Mouse (Mus musculus): Measurements from ENCODE around the gene Aim2. TPM values are rescaled to one million over a fixed set of nuclear protein-coding genes. Genes with fewer than 3 reads are reported as not detected.

The Aim2 gene
- polyA plus RNA-seq, 1 experiment from 2014 or later: 4.0 TPM

DNA sequence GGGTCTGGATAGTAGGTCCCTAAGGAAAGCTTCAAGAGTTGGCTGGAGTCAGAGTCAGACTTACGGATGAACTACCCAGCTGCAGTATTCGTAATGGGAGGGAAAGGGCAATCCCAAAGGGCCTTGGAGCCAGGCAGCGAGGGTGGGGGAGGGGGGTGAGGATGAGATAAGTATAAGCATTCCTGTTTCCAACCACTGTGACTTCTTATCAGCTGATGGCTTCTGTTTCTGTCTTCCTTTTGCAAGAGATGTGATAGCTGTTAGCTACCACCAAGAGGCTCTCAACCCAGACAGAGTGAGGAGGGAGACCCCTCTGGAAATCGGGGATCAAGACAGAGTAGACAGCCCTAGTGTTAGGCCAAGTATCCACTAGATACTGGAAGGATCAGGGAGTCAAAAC is 21.5 kb upstream of the Aim2 start:
- no peak overlapping the region for H3K4me2 ChIP-seq (replicated peaks)
- ATAC-seq (ENCODE audit: insufficient number of reproducible peaks, insufficient read depth, low FRiP score, low TSS enrichment): no peak
- WGBS: 43% methylated on average over 4 of the region's 4 CpGs
- H3K27ac ChIP-seq: no peak overlapping the region
- no peaks in the 10 kb centered on the region for H3K27me3 ChIP-seq
- H3K4me3 ChIP-seq: no peak overlapping the region
- no peaks in the 10 kb centered on the region for H3K36me3 ChIP-seq
- H3K4me1 ChIP-seq: no peaks in the 10 kb centered on the region
- no peaks in the 10 kb centered on the region for H3K9me3 ChIP-seq
- no peak overlapping the region for H3K9ac ChIP-seq

DNA sequence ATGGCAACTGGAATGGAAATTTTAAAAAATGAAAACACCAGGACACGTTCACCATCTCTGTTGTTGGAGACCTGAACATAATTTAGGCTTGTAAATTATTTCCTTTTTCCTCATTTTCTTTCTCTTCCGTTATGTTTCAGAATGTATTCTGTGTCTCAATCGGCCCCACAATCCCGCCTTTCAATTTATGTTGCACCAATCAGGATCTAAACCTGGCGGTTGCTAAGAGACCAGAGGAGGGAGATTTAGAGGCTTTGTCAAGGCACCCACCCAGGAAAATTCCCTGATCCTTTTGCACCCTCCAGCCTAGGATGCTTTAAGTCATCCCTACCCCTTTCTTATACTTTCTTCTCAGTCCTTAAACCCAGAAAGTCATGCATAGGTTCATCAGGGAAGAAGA is 20.9 kb upstream of the Aim2 start:
- Histone ChIP-seq H3K4me2 (replicated peaks) (no peak overlapping the region), H3K4me3 (no peak overlapping the region), H3K4me1 (no peaks in the 10 kb centered on the region), H3K9me3 (no peaks in the 10 kb centered on the region), H3K36me3 (no peaks in the 10 kb centered on the region), H3K9ac (no peak overlapping the region), H3K27me3 (no peaks in the 10 kb centered on the region), H3K27ac (no peak overlapping the region)
- 77% methylated on average over 5 of the region's 5 CpGs for WGBS
- ATAC-seq (ENCODE audit: insufficient number of reproducible peaks, insufficient read depth, low FRiP score, low TSS enrichment): no peak

GRCm38 (mm10) chr1:173332418-173332817 is 18.3 kb upstream of the Aim2 start:
- Histone ChIP-seq H3K27ac (no peak overlapping the region), H3K9ac (no peak overlapping the region), H3K4me3 (no peak overlapping the region), H3K36me3 (no peaks in the 10 kb centered on the region), H3K27me3 (no peaks in the 10 kb centered on the region), H3K4me1 (no peaks in the 10 kb centered on the region), H3K4me2 (replicated peaks) (no peak overlapping the region), H3K9me3 (no peaks in the 10 kb centered on the region)
- ATAC-seq (ENCODE audit: insufficient number of reproducible peaks, insufficient read depth, low FRiP score, low TSS enrichment): 0 out of 2 replicates have a peak, but pooled peaks have one; percentile 17
- WGBS: 93% methylated on average over 5 of the region's 5 CpGs

DNA sequence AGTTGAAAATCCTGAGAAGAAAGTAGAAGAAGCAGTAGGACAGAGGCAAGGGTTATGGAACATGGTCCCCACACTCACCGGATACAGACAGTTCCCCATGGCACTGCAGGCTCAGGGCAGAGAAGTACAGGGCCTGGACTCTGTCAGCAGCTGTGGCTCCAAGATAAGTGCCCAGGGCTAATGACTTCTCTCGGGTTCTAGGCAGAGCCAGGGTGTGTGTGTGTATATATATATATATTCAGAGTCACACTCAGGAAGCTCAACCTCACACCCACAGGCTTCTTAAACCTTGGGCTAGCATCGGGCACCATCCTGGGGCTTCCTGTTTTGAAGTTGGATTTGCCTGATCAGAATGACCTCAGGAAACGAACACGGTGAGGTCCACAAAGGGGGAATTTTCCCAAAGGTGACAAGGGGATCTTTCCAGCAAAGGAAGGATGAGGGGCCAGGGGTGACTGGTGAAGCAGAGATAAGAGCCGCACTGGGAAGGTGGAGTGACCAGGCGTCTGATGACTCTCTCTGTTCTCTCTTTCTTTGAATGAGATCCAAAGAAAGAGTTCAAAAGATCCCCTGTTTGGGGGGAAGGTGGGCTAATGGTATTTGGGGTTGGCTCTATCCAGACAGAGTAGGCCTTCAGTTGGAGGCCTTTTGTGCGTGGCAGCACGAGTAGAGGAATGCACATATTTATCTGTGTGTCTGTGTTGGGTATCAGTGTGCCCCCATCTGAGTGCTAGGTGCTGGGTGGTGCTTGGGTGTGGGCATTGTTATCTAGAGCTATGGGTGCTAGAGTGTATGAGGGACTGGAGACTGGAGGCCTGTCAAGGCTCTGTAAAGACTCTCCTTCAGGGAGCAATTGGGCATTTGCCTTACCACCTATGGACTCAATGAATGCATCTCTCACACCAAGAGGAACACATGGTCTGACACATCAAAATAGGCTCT is 17.1 kb upstream of the Aim2 start, which contains the start of gene Ackr1:
Gene Ackr1, minus strand, starts transcription at position 439 of the 942 bp plus-strand sequence.
- no peak for ATAC-seq (ENCODE audit: insufficient number of reproducible peaks, insufficient read depth, low FRiP score, low TSS enrichment)
- Histone ChIP-seq H3K4me1 (no peaks in the 10 kb centered on the region), H3K4me2 (replicated peaks) (no peak within 1 kb of the TSS), H3K36me3 (no peaks in the 10 kb centered on the region), H3K9ac (no peak within 1 kb of the TSS), H3K27me3 (no peaks in the 10 kb centered on the region), H3K9me3 (no peaks in the 10 kb centered on the region), H3K4me3 (no peak within 1 kb of the TSS), H3K27ac (no peak within 1 kb of the TSS)
- WGBS: 68% methylated on average over 9 of the region's 9 CpGs

DNA sequence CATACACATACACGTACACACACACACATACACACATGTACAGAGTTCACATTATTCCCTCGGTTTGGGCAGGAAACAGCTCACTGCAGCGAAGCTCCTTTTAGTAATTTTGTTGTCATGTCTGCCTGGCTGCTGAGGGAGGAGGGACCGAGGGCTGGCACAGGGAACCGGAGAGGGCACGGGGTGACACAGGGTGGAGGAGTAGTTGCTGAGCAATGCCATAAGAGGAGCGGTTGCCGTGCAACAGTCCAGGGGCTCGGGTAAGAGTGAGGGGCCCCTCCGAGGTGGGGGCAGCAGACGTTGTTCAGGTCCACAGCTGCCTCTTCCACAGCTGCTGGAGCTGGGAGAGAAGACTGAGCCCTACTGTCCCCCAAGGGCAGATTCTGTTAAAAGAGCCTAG is 14.8 kb upstream of the Aim2 start:
- ATAC-seq (ENCODE audit: insufficient number of reproducible peaks, insufficient read depth, low FRiP score, low TSS enrichment): no peak

DNA sequence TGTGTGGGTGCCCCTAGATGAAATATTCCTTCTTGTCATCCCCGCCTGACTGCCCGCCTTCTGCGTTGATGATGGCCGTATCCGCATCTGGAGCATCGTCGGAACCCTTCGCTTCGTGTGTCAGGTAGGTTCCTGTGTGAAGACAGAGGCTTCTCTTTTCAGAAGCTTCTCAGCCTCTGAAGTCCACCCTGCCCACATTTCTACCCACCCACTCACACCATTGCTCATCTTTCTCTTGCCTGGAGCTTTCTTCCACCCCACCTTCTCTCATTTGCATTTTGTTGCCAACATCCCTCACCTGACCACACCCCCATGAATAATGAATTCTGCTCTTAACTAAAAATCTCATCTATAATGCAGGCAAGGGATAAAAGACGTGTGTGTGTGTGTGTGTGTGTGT is 13.7 kb upstream of the Aim2 start:
- H3K4me3 ChIP-seq: no peak overlapping the region
- no peak for ATAC-seq (ENCODE audit: insufficient number of reproducible peaks, insufficient read depth, low FRiP score, low TSS enrichment)
- whole genome bisulfite sequencing: 94% methylated on average over 10 of the region's 10 CpGs

More for the DNA sequence above, 14.8 kb upstream of the Aim2 start:
- no peak overlapping the region for H3K27ac ChIP-seq
- no peak overlapping the region for H3K9ac ChIP-seq
- H3K4me3 ChIP-seq: no peak overlapping the region
- no peaks in the 10 kb centered on the region for H3K4me1 ChIP-seq
- H3K36me3 ChIP-seq: no peaks in the 10 kb centered on the region
- no peaks in the 10 kb centered on the region for H3K9me3 ChIP-seq
- H3K4me2 ChIP-seq (replicated peaks): no peak overlapping the region
- no peaks in the 10 kb centered on the region for H3K27me3 ChIP-seq
- WGBS: 59% methylated on average over 11 of the region's 11 CpGs

DNA sequence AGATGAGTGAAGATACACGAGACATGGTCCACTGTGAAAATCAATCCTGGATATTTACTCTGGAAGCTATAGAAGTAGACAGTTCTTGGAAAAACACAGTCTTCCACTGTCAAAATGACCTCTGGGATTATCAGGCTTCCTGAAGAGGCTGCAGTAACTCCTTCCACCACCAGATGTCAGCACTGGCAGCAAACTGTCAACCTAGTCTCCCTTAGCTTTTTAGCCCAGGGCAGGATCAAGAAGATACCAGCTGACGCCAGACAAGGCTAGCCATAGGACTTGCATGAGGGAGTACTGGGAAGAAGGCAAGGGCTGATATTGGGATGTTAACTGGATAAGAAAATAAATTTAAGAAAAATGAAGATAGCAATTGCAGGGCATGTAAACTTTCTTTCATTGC is 11.1 kb upstream of the Aim2 start:
- Histone ChIP-seq H3K36me3 (no peaks in the 10 kb centered on the region), H3K27me3 (no peaks in the 10 kb centered on the region), H3K9ac (no peak overlapping the region), H3K4me3 (no peak overlapping the region), H3K27ac (no peak overlapping the region), H3K4me1 (no peaks in the 10 kb centered on the region), H3K4me2 (replicated peaks) (no peak overlapping the region), H3K9me3 (no peaks in the 10 kb centered on the region)
- WGBS: 2% methylated on average over 2 of the region's 2 CpGs
- no peak for ATAC-seq (ENCODE audit: insufficient number of reproducible peaks, insufficient read depth, low FRiP score, low TSS enrichment)

More for the DNA sequence above, 13.7 kb upstream of the Aim2 start:
- Histone ChIP-seq H3K36me3 (no peaks in the 10 kb centered on the region), H3K4me1 (no peaks in the 10 kb centered on the region), H3K4me2 (replicated peaks) (no peak overlapping the region), H3K9me3 (no peaks in the 10 kb centered on the region), H3K9ac (no peak overlapping the region), H3K27me3 (no peaks in the 10 kb centered on the region), H3K27ac (no peak overlapping the region)

GRCm38 (mm10) chr1:173342425-173342824 is 8.3 kb upstream of the Aim2 start:
- no peak for ATAC-seq (ENCODE audit: insufficient number of reproducible peaks, insufficient read depth, low FRiP score, low TSS enrichment)
- H3K4me3 ChIP-seq: no peak overlapping the region
- no peak overlapping the region for H3K27ac ChIP-seq
- H3K4me2 ChIP-seq (replicated peaks): no peak overlapping the region
- 69% methylated on average over 1 of the region's 1 CpGs for WGBS
- H3K27me3 ChIP-seq: no peaks in the 10 kb centered on the region
- H3K36me3 ChIP-seq: no peaks in the 10 kb centered on the region
- H3K9ac ChIP-seq: no peak overlapping the region
- no peaks in the 10 kb centered on the region for H3K4me1 ChIP-seq
- no peaks in the 10 kb centered on the region for H3K9me3 ChIP-seq

- no peaks in the 10 kb centered on the region for H3K36me3 ChIP-seq
- peaks cover 6% of the 10 kb centered on the region; the same call in 1 of the 2 replicates for H3K4me1 ChIP-seq
- H3K27me3 ChIP-seq: no peaks in the 10 kb centered on the region
- no peak for ATAC-seq (ENCODE audit: insufficient number of reproducible peaks, insufficient read depth, low FRiP score, low TSS enrichment)
- H3K9me3 ChIP-seq: no peaks in the 10 kb centered on the region
- no peak overlapping the region for H3K4me2 ChIP-seq (replicated peaks)
- no peak overlapping the region for H3K27ac ChIP-seq
- WGBS: 88% methylated on average over 3 of the region's 3 CpGs
- no peak overlapping the region for H3K4me3 ChIP-seq
- no peak overlapping the region for H3K9ac ChIP-seq
These were observed 6.7 kb upstream of the Aim2 start for GRCm38 (mm10) chr1:173343934-173344333.

- Histone ChIP-seq H3K27me3 (no peaks in the 10 kb centered on the region), H3K4me1 (peaks cover 10% of the 10 kb centered on the region; the same call in 1 of the 2 replicates), H3K4me3 (no peak overlapping the region), H3K27ac (no peak overlapping the region), H3K9ac (no peak overlapping the region), H3K9me3 (no peaks in the 10 kb centered on the region), H3K4me2 (replicated peaks) (no peak overlapping the region), H3K36me3 (no peaks in the 10 kb centered on the region)
- 86% methylated on average over 4 of the region's 4 CpGs for WGBS
- no peak for ATAC-seq (ENCODE audit: insufficient number of reproducible peaks, insufficient read depth, low FRiP score, low TSS enrichment)
These were observed 5.6 kb upstream of the Aim2 start for GRCm38 (mm10) chr1:173345112-173345511.

- no peaks in the 10 kb centered on the region for H3K36me3 ChIP-seq
- no peak overlapping the region for H3K27ac ChIP-seq
- ATAC-seq (ENCODE audit: insufficient number of reproducible peaks, insufficient read depth, low FRiP score, low TSS enrichment): no peak
- H3K9ac ChIP-seq: no peak overlapping the region
- WGBS: 7% methylated on average over 1 of the region's 1 CpGs
- H3K4me3 ChIP-seq: no peak overlapping the region
- H3K27me3 ChIP-seq: no peaks in the 10 kb centered on the region
- H3K9me3 ChIP-seq: no peaks in the 10 kb centered on the region
- no peak overlapping the region for H3K4me2 ChIP-seq (replicated peaks)
- H3K4me1 ChIP-seq: peaks cover 10% of the 10 kb centered on the region; the same call in 1 of the 2 replicates
These were observed 2.2 kb upstream of the Aim2 start for GRCm38 (mm10) chr1:173348527-173348926.

- no peak for ATAC-seq (ENCODE audit: insufficient number of reproducible peaks, insufficient read depth, low FRiP score, low TSS enrichment)
- no peak overlapping the region for H3K4me2 ChIP-seq (replicated peaks)
- 59% methylated on average over 5 of the region's 5 CpGs for WGBS
These were observed 1.5 kb upstream of the Aim2 start for GRCm38 (mm10) chr1:173349192-173349591.

More at GRCm38 (mm10) chr1:173349192-173349591, 1.5 kb upstream of the Aim2 start:
- Histone ChIP-seq H3K4me1 (peaks cover 10% of the 10 kb centered on the region; the same call in 1 of the 2 replicates), H3K4me3 (no peak overlapping the region), H3K9ac (no peak overlapping the region), H3K27ac (no peak overlapping the region), H3K36me3 (no peaks in the 10 kb centered on the region), H3K9me3 (no peaks in the 10 kb centered on the region), H3K27me3 (no peaks in the 10 kb centered on the region)
